Mouse (Mus musculus) megakaryocyte-erythroid progenitor cell, adult 5-6 weeks (primary cell): Measurements from ENCODE around the gene Vps53. TPM values are rescaled to one million over a fixed set of nuclear protein-coding genes. Genes with fewer than 3 reads are reported as not detected.

ENCODE experiments used
- ATAC-seq: replicated peaks from 2 replicates; pipeline ENCODE4 v1.8.0; 2016; ENCODE audit warnings: mild to moderate bottlenecking, inconsistent platforms; ENCODE audit not compliant: severe bottlenecking, poor library complexity, low FRiP score, low TSS enrichment
- total RNA-seq, 2 experiments: library from RNA; stranded (forward) in 1 of 2; stranded (reverse) in 1 of 2; fragments of 200-1000, 215-1000 nt in 1 of 2; fragments of >200 nt in 1 of 2; fragmentation: Nextera tagmentation in 1 of 2; gene quantifications; 2 replicates each; pipeline ENCODE4 v1.2.3; 2014 to 2017

The Vps53 gene
- total RNA-seq, 2 experiments from 2014 or later, result 33.6 to 44.1 TPM

DNA sequence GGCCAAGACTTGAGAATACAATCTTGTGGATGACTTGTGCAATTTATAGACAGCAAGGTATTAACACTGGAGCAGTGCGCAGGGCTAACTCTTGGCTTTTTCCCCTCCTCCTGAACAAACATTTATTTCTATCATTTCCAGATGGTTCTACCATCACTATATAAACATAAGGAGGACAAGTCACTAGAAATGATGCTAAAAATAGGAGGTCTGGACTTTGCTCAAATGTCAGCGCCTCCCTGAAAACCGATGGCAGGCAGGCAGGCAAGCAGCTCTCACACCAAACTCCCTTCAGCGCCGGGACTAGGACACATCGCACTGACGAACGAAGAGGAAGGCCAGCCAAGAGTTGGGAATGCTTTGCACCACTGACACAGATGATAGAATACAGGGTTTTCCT lies 54.1 kb downstream of the Vps53 start:
- no peak for ATAC-seq

- ATAC-seq, result no peak
These were observed 55.9 kb downstream of the Vps53 start for GRCm38 (mm10) chr11:76123517-76123916.

DNA sequence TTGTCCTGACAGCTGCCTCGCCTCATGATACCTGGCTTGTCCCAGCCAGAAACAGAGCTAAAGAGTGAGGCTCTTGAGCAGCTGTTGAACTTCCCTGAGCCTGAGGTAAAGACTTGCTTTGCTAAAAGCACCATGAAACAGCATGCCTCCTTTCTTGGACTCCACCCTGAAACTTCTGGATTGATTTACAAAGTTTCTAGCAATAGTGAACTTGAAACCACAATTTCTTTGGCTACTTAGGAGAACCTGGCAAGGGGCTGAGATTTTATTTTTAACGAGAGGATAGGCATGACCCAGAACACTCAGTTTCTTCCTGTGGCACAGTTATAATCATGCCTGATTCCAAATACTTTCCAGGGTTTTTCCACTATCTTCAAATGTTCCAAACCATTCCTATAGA lies 56.9 kb downstream of the Vps53 start:
- ATAC-seq, result no peak

DNA sequence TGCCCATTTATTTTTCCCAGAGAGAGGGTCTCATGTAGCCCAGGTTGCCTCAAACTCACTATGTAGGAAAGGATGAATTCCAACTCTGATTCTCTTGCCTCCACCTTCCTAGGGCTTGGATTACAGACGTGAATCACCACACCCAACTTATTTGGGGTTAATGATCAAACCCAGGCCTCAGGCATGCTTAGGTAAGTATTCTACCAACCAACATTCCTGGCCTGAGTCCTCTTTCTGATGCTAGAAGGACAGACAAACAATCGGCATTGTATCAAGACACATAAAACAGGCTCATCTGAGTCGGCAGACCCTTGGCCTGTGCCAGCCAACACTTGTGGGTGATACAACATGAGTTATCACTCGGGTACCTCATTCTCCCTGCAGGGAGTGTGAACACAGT lies 58.4 kb downstream of the Vps53 start:
- no peak for ATAC-seq

GRCm38 (mm10) chr11:76120407-76120901 lies 59.0 kb downstream of the Vps53 start:
- ATAC-seq, result no peak

GRCm38 (mm10) chr11:76110416-76110815 lies 69.0 kb downstream of the Vps53 start:
- no peak for ATAC-seq

- no peak for ATAC-seq
These were observed 72.6 kb downstream of the Vps53 start for GRCm38 (mm10) chr11:76106551-76107496.

- no peak for ATAC-seq
These were observed 78.3 kb downstream of the Vps53 start for GRCm38 (mm10) chr11:76101154-76101553.

DNA sequence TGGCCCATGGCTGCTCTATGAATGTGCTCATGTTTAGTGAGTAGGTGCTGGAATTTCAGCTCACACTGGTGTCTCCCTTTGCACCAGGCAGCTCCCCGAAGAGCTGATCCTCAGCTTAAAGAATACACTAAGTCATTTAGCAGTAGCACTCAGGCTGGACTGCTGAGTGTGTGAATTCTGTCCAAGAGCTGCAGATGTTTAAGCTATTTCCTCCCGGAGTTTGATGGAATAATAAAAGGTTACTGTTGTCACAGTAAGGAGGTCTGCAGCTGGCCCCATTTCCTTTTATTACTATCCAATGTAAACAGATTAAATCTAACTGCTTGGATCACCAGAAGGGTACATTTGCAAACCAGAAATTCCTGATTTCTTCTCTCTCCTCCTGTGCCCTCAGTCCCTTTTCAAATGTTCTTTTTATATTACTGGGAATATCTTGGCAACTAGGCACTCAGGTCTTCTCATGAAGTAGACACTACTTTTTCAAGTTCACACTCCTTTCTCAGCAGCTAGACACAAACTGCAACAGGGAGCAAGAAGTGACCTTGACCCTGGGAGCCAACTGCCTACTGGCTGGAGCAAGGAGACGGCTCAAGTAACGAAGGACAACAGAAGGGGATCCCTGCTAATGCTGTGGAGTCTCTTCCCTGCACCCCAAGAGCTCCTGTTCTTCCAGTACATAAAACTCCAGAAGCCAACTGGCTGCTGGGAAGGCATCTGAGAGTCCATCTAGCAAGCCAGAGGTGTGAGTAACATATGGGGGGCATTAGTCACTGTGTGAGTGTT lies 80.1 kb downstream of the Vps53 start:
- ATAC-seq, result no peak

GRCm38 (mm10) chr11:76093610-76094009 lies 85.8 kb downstream of the Vps53 start:
- ATAC-seq, result no peak

GRCm38 (mm10) chr11:76089776-76090175 lies 89.7 kb downstream of the Vps53 start:
- no peak for ATAC-seq

DNA sequence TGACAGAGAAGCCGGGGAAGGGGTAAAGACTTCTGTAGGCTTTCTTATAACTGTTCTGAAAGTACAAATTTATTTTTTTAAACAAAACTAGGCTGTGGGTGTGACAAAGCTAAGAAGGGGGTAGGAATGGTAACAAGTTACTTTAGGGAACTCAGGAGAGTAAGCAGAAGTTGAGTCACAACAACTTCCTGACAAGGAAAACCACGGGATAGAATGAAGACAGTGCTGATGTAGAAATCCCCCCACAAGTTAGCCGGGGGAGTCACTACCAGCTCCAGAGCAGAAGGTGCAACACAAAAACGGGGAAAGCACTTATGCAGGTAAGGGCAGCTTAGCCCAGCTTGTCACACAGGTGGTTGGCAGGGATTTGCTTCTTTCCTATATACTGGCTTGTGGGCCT lies 90.9 kb downstream of the Vps53 start:
- no peak for ATAC-seq

DNA sequence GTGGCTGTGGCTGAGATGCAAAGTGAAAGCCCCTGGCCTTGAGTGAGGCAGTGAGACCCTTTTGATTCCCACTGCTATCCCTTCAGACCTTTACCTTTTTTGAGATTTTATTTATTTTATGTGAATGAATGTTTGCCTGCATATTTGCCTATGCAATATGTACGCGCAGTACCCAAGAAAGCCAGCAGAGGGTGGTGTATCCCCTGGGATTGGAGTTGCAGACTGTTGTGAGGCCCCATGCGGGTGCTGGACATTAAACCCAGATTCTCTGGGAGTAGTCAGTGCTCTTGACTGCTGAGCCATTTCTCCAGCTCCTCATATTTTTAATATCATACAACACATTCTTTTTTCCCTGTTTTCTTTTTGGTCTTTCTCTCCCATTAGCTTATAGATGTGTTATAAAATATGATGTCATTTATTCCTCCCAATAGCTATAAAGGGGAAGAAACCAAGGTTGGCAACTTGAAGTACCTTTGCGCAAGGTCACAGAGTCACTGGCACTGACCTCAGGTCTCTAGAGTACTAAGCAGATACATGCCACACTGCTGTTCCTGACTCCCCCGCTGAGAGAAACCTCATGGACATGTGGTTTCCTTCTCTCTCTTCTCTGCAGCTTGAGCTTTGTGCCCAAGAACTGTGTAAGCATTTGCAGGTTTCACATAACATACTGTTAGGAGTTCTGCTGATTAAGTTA lies 93.4 kb downstream of the Vps53 start:
- ATAC-seq, result peak; percentile 54; the same call in 1 of the 2 replicates

DNA sequence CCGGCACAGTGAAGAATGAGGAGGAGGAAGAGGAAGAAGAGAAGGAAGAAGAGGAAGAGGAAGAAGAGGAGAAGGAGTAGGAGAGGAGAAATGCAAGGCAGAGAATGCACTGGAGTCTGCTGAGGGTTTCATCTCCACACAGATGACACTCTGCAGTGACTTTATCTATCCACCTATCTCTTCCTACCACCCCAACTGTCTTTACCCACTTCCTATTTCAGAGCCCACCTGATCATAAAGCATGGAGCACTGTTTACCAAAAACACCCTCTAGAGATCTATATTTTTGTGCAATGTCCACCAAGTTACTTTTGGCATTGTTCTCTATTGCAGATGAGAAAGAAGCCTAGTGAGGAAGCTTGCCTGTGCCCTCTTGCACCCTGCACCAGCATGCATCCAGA lies 94.5 kb downstream of the Vps53 start:
- no peak for ATAC-seq

GRCm38 (mm10) chr11:76083941-76084367 lies 95.5 kb downstream of the Vps53 start:
- no peak for ATAC-seq

- no peak for ATAC-seq
These were observed 98.3 kb downstream of the Vps53 start for GRCm38 (mm10) chr11:76081048-76081640.

DNA sequence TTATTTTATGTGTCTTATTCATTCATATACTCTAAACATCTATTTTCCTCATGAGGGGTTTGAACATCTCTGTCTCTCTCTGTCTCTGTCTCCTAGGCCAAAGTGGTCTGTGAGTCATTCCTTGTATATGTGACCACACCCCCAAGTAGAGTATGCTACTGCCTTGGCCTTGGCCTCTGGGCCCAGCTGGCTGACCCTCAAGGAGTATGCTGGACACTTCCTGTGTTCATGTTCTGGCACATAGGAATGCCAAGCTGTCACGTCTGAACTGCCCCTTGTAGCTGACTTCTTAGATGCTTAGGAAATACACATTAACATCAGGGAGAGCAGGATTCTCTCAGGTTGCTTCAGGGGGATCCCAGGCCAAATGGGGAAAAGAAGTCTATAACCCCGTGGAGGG lies 99.2 kb downstream of the Vps53 start:
- ATAC-seq, result no peak

GRCm38 (mm10) chr11:76077341-76077740 lies 102.1 kb downstream of the Vps53 start:
- no peak for ATAC-seq

GRCm38 (mm10) chr11:76074296-76075093 lies 105.0 kb downstream of the Vps53 start:
- ATAC-seq, result no peak
